Mouse (Mus musculus) embryonic fibroblast, embryonic 13.5 days (primary cell): ENCODE measurements around the gene Fxyd2.

Source experiments
- CTCF ChIP-seq: IDR thresholded peaks from 2 replicates; pipeline ENCODE4 v1.5.1; 2011; ENCODE audit warnings: mild to moderate bottlenecking, control low read depth, low read length, moderate library complexity, borderline replicate concordance; ENCODE audit not compliant: insufficient read depth
- POLR2A ChIP-seq: IDR thresholded peaks from 2 replicates; pipeline ENCODE4 v1.6.1; 2011; ENCODE audit warnings: low read depth, mild to moderate bottlenecking, control low read depth, low read length, moderate library complexity

DNA sequence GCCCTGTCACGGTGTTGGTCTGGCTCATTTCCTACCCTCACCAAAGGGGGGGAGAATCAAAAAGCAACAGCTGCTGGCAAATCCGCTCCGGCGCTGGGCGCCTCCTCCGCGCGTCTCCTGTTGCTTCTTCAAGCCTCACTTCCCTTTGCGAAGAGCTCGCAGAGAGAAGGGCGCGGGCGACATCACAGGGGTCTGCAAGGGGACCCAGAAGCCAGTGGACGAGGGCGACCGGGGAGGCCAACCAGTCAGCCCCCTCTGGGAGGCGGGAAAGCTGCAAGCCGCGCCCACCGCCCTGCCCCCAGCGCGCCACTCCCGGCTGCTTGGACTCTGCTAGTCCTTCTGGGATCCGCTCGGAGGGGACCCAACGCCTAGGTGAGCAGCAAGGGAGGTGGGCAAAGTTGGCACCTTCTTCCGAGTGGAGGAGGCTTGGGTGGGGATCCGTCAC is 29.3 kb upstream of the Fxyd2 start, which contains the start of gene Fxyd6:
- no peak for TF ChIP-seq POLR2A
- TF ChIP-seq CTCF, result no peak
